Mouse (Mus musculus) spleen, adult 2 months (tissue): ENCODE measurements at regions not wholly inside any gene's neighbourhood (a gene's known extent, or its start where the extent isn't known, plus 50 kb on each side); places are given as distances from the start of the nearest gene placed in this dataset.

Experiments used
- CTCF ChIP-seq: fragments of 200-500 bp; IDR thresholded peaks from 2 replicates; pipeline ENCODE4 v1.5.1; 2011; ENCODE audit warnings: mild to moderate bottlenecking, inconsistent platforms; ENCODE audit not compliant: insufficient read depth, insufficient read length, insufficient replicate concordance; ENCODE audit errors: extremely low read depth
- POLR2A ChIP-seq: fragments of 200-500 bp; IDR thresholded peaks from 2 replicates; pipeline ENCODE4 v1.6.1; 2011; ENCODE audit warnings: low read depth, low read length, inconsistent platforms

DNA sequence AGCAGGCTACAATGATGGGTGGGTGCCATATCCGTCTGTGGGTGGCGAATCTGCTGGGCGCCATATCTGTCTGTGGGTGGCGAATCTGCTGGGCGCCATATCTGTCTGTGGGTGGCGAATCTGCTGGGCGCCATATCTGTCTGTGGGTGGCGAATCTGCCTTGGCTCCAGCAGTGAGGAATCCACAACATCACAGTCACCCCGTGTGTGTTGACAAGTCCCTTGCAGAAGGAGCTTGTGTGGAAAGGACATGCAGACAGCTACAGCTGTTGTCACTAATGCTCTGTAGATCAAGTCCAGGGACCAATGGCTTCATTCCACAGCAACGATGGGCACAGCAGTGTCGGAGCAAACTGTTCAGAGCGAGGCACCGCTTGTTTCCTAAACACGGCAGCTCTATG, 148.6 kb downstream of the Vrk1 start:
- TF ChIP-seq POLR2A: no peak
- TF ChIP-seq CTCF: no peak
